Mouse (Mus musculus) 3134 (cell line): Measurements from ENCODE around the gene Vipr1.

Experiments
- DNase-seq: peaks from one replicate; pipeline ENCODE4 v3.0.0-alpha.2; 2011; ENCODE audit warnings: low spot score; ENCODE audit not compliant: insufficient read length; ENCODE audit errors: extremely low read depth

The Vipr1 gene

GRCm38 (mm10) chr9:121632891-121633290, 9.6 kb upstream of the Vipr1 start:
- no peak for DNase-seq

- DNase-seq, result no peak
Observed at GRCm38 (mm10) chr9:121633306-121633705, 9.2 kb upstream of the Vipr1 start.

GRCm38 (mm10) chr9:121635835-121636576, 6.5 kb upstream of the Vipr1 start:
- no peak for DNase-seq

GRCm38 (mm10) chr9:121639790-121640189, 2.7 kb upstream of the Vipr1 start:
- no peak for DNase-seq

GRCm38 (mm10) chr9:121641235-121641915, 1.1 kb upstream of the Vipr1 start:
- no peak for DNase-seq

GRCm38 (mm10) chr9:121642001-121642400, 515 bp upstream of the Vipr1 start, which contains the start of gene Lyzl4:
Lyzl4 (minus strand) TSS chr9:121642096.
- DNase-seq, result no peak

- DNase-seq, result no peak
Observed at GRCm38 (mm10) chr9:121644855-121645254, 2.3 kb downstream of the Vipr1 start.

- DNase-seq, result no peak
Observed at GRCm38 (mm10) chr9:121647026-121647425, 4.5 kb downstream of the Vipr1 start.

GRCm38 (mm10) chr9:121653668-121654067, 11.2 kb downstream of the Vipr1 start:
- no peak for DNase-seq

GRCm38 (mm10) chr9:121656322-121656721, 13.8 kb downstream of the Vipr1 start:
- no peak for DNase-seq

GRCm38 (mm10) chr9:121657143-121657542, 14.6 kb downstream of the Vipr1 start:
- no peak for DNase-seq

- DNase-seq, result no peak
Observed at GRCm38 (mm10) chr9:121658248-121658647, 15.7 kb downstream of the Vipr1 start.

- DNase-seq, result no peak
Observed at GRCm38 (mm10) chr9:121659791-121660190, 17.3 kb downstream of the Vipr1 start.

GRCm38 (mm10) chr9:121663467-121663866, 21.0 kb downstream of the Vipr1 start:
- DNase-seq, result no peak

GRCm38 (mm10) chr9:121664104-121664503, 21.6 kb downstream of the Vipr1 start:
- no peak for DNase-seq

GRCm38 (mm10) chr9:121666957-121667630, 24.6 kb downstream of the Vipr1 start:
- no peak for DNase-seq

GRCm38 (mm10) chr9:121667822-121668221, 25.3 kb downstream of the Vipr1 start:
- DNase-seq, result no peak

- DNase-seq, result no peak
Observed at GRCm38 (mm10) chr9:121669348-121669791, 26.9 kb downstream of the Vipr1 start.

GRCm38 (mm10) chr9:121671300-121671699, 28.8 kb downstream of the Vipr1 start:
- DNase-seq, result peak; percentile 48

GRCm38 (mm10) chr9:121672311-121672710, 29.8 kb downstream of the Vipr1 start:
- DNase-seq, result peak; percentile 80

- peak; percentile 61 for DNase-seq
Observed at GRCm38 (mm10) chr9:121673716-121674115, 31.2 kb downstream of the Vipr1 start.
